Mouse (Mus musculus): ENCODE measurements around the gene Bfsp2. TPM values are rescaled to one million over a fixed set of nuclear protein-coding genes. Genes with fewer than 3 reads are reported as not detected.

Bfsp2 gene
- not detected for polyA plus RNA-seq (2017; shearing (Covaris generic))

DNA sequence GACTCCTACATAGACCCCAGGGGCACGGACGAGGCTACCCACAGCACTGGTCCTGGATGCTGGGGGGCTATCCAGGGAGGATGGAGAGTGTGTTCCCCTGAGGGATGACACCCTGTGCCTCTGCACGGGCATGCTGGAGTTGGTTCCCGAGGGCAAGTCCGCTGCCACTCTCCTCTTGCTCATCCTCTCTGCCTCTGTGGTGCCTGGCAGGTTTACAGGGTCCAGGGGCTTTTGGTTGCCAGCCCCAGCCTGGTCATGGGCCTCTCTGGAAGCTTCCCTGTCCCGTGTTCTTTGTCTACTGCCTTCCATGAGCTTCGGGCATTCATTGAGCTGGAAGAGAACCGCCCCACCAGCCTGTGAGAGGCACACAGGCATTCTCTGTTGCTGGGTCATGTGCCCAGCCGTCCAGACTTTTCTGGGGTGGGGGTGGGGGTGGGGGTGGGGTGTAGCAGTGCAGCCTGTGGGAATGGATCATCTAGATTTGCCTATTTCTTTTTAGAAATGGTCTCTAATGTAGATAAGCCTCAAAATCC, at the start of gene Bfsp2:
Gene Bfsp2, minus strand, starts transcription at position 377 of the 533 bp plus-strand sequence.

Other genes with a start within 250 kb of the Bfsp2 start
- 5.1 TPM for gene Trf, start 250.0 kb downstream of the Bfsp2 start, polyA plus RNA-seq (2017; shearing (Covaris generic))
- gene 1300017J02Rik, start 175.3 kb downstream of the Bfsp2 start, polyA plus RNA-seq (2017; shearing (Covaris generic)), result 1.1 TPM
- gene Topbp1, start 175.2 kb downstream of the Bfsp2 start, polyA plus RNA-seq (2017; shearing (Covaris generic)), result 42.7 TPM
- gene Cdv3, start 114.6 kb downstream of the Bfsp2 start, polyA plus RNA-seq (2017; shearing (Covaris generic)), result 73.8 TPM